Mouse (Mus musculus) thymus, postnatal 25 days (tissue): ENCODE measurements at regions not wholly inside any gene's neighbourhood (a gene's known extent, or its start where the extent isn't known, plus 50 kb on each side); places are given as distances from the start of the nearest gene placed in this dataset.
"Not testable (repeated sequence)": the region's sequence is repeated elsewhere in the genome, so short reads cannot be mapped to it uniquely, and the experiment has no call there.

ENCODE experiments used
- DNase-seq: peaks from one replicate; pipeline ENCODE4 v3.0.0; 2022

DNA sequence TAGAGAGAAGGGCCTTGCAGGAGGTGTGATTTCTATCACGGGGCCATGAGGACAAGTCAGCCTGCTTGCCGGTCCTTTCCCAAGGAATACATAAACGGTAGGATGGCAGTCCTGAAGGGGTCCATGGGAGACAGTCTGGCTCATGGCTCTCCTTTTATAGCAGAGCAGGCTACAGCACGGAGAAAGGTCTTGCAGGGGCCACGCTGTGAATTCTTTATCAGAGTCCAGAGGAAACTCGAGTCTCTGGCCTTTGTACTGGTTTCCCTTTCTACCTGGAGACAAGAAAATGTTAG is 1984.0 kb downstream of the 4930444P10Rik start:
- no peak for DNase-seq

DNA sequence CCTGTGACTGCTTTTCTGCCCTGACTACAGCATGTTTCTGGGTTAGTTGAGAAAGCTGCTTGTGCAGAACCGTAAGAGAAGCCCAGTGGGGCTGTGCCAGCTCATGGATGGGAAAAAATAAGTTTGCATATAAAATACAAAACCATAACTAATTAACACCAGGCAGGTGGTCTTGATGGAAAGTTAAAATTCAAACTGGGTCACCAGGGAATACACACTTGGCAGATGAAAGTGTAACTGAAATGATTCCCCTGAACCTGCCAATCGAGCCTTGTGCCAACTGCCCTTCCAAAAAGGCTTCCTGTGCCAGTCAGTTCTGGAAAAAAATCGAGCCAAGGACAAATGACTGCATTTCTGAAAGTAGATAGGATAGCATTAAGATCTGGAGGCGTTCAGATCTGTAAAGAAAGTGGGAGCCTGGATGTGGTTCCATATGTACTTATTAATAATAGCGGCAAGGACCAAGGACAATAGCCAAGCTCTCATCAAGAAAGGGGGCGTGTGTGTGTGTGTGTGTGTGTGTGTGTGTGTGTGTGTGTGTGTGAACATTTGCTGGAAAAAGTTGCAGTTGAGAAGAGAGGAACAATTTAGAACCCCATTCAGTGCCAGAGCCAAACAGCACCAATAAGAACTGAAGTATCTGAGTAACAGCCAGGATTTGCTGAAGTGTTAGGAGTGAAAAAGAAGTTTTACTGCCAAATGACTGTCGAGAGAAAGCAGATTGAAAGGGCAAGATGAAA is 1984.5 kb downstream of the 4930444P10Rik start:
- no peak for DNase-seq

DNA sequence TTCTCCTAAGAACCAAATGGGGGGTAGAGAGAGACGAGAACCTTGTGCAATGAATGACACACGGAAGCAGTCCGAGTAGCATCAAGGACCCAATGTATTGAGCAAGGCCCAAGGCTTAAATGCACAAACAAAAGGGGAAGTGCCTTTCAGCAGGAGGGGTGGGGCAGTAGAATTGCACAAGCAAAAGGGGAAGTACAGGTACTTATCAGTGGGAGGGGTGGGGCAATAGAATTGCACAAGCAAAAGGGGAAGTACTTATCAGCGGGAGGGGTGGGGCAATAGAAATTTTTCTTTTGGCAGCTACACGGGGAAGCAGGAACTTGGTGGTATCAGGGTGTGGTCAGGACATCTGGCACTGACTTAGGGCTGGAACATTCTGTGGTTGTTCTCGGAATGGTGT is 1987.6 kb downstream of the 4930444P10Rik start:
- DNase-seq: not testable (repeated sequence)

GRCm38 (mm10) chr1:14104529-14104928 is 1988.6 kb downstream of the 4930444P10Rik start:
- no peak for DNase-seq

GRCm38 (mm10) chr1:14099031-14099430 is 1994.1 kb downstream of the 4930444P10Rik start:
- no peak for DNase-seq

GRCm38 (mm10) chr1:14097567-14098228 is 1995.4 kb downstream of the 4930444P10Rik start:
- no peak for DNase-seq

DNA sequence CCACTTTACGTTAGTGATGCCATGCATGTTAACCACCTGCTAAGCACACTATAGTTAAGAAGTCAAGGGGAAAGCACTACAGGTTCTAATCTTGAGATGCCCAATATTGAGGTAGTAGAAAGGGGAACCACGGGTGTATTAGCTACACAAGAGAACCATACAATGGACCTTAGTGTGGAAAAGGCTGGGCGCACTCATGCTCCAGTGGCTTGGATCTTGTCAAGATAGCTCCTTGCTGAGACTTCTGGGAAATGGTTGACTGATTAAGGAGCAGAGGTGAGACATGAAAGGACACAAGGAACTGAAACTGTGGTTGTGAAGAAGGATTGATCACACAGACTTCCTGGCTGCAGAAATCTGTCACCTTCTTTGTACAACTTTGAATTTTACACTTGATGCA is 2028.3 kb downstream of the 4930444P10Rik start:
- DNase-seq: no peak

GRCm38 (mm10) chr1:14036163-14036562 is 2057.0 kb downstream of the 4930444P10Rik start:
- no peak for DNase-seq

- DNase-seq: no peak
These were observed 2081.6 kb downstream of the 4930444P10Rik start for GRCm38 (mm10) chr1:14011484-14011883.

- DNase-seq: no peak
These were observed 2082.3 kb downstream of the 4930444P10Rik start for GRCm38 (mm10) chr1:14010789-14011188.

GRCm38 (mm10) chr1:14002550-14002949 is 2090.6 kb downstream of the 4930444P10Rik start:
- no peak for DNase-seq

DNA sequence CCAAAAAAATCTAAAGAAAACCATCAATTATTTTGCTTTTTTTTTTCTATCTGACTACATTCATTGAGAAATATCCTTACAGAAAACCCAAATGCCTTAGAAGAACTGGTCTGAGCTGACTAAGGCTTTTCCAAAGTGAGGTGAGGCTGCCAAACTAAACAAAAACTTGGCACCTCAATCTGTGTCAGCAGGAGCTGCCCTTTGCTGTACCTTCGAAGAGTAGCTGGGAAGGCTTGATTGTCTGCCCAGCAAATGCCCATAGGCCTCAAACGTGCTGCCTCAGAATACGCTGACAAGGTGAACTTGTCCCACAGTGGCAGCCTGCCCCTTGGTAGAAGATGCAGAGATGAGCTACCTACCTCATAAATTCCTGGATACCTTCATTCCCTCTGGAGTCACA is 2091.7 kb downstream of the 4930444P10Rik start:
- DNase-seq: no peak

GRCm38 (mm10) chr1:14000605-14001395 is 2092.3 kb downstream of the 4930444P10Rik start:
- no peak for DNase-seq

DNA sequence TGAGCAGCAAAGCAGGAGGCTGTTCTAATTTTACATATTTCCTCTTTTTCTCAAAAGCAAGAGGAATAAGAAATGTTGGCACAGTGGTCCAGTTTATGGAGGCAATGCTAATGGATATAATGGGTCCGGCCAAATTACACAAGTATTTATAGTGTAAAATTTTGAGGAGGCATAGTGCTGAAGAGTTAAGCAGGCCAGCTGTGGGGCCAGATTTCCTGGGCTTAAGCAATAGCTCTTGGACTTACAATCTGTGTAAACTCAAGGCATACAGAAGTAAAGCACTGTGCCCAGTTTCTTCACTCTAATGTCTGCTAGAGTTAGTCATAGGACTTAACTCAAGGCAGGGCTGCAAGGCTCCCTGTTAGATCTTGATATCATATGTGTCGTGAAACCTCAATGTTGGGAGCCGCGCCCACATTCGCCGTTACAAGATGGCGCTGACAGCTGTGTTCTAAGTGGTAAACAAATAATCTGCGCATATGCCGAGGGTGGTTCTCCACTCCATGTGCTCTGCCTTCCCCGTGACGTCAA is 2094.9 kb downstream of the 4930444P10Rik start:
- no peak for DNase-seq

- no peak for DNase-seq
These were observed 2099.2 kb downstream of the 4930444P10Rik start for GRCm38 (mm10) chr1:13993825-13994509.

- no peak for DNase-seq
These were observed 2100.1 kb downstream of the 4930444P10Rik start for GRCm38 (mm10) chr1:13992978-13993377.

- DNase-seq: no peak
These were observed 2103.8 kb downstream of the 4930444P10Rik start for GRCm38 (mm10) chr1:13989360-13989759.

GRCm38 (mm10) chr1:13984833-13985232 is 2108.3 kb downstream of the 4930444P10Rik start:
- DNase-seq: no peak

DNA sequence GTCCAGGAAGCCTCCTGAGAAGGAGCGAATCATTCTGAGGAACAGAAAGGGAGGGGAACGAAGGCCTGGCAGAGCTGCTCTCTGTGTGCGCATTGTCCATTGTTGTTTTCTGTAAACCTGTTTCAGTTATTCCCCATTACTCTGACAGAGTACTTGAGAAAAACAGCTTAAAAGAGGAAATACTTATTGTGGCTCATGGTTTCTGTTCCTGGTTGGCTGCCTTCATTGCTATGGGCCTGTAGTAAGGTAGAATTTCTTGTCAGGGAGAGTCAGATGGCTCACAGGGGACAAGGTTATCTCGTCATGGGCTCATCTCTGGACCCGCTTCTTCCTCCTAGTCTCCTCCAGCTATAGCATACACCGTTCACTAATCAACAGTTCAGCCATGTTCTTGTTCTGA is 2112.9 kb downstream of the 4930444P10Rik start:
- DNase-seq: no peak

DNA sequence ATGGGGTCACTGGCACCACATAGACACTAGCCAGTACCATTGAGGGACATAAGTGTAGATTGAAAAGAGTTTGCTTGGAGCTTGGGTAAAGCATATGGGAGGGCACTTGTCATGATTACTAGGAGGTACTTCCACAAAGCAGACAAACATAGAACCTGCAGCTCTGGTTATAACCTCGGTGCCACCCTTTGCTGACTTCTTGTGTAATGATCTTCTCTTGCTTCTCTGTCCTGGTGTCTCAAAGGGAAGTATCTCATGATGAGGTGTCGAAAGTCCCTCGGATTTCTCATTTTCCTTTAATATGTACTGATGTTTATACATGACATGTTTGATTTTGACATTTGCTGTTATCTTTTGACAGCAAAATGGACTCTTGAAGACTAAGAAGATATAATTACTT is 2114.5 kb downstream of the 4930444P10Rik start:
- DNase-seq: no peak

GRCm38 (mm10) chr1:13977207-13977606 is 2115.9 kb downstream of the 4930444P10Rik start:
- no peak for DNase-seq

GRCm38 (mm10) chr1:13949241-13949640 is 2143.9 kb downstream of the 4930444P10Rik start:
- DNase-seq: no peak

- no peak for DNase-seq
These were observed 2151.8 kb downstream of the 4930444P10Rik start for GRCm38 (mm10) chr1:13941351-13941750.
